Mouse (Mus musculus) heart, postnatal 14 days (tissue): ENCODE measurements at regions not wholly inside any gene's neighbourhood (a gene's known extent, or its start where the extent isn't known, plus 50 kb on each side); places are given as distances from the start of the nearest gene placed in this dataset.

Experiments used
- DNase-seq, 2 experiments: peaks; one replicate each; pipeline ENCODE4 v3.0.0; 2021 to 2022
- intact Hi-C: fragments of 180-260 bp; cut with DNase I; formaldehyde crosslinking; loops from one replicate; pipeline ENCODE4 v1.15.1; 2025

DNA sequence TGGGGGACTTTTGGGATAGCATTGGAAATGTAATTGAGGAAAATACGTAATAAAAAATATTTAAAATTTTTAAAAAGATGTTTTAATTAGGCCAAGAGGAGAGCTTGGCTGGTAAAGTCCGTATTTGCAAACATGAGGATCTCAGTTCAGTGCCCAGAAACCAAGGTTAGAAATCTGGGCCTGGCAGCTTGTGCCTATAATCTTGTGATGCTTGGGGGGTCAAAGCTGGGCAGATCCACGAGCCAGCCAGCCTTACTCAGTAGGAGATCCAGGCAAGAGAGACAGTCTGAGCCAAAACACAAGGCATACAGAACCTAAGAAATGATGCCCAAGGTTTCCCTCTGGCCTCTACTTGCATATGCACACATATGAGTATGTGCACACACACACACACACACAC is 54.1 kb upstream of the Cxadr start:
- DNase-seq: no peak
- intact Hi-C loops: no loop called here

DNA sequence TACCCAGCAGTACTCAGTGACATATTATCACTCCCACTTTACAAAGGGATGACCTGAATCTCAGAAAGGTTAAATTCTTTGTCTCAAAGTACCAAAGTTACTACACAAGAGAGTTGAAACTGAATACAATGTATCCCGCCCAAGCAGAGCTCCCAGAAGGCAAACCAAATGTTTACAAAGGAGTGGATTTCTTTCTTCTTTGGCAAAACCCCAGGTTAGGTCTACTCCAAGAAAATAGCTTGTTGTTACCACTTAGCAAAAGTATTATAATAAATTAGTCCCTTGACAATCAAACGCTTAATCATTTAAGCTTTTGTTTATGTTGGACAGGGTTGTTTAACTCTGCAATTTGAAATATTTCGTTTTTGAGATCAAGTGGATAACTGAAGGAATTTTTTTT is 58.6 kb upstream of the Cxadr start:
- no peak for DNase-seq
- intact Hi-C loops: no loop called here

DNA sequence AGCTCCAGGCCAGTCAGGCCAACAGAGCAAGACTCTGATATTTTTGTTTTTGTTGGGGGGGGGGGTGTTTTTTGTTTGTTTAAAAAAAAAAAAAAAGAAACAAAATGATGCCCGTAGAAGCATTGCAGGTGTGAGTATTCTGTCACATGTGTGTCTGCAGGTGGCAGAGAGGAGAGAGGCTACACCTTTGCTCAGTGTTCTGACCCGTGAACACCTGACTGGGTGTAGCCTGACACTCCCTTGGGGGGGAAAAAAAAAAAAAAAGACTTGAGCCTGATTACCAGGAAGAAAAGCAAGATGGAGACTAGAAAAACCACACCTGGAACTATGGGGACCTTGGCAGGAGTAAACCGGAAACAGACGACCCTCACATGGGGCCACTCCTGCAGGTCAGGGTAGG is 61.1 kb upstream of the Cxadr start:
- intact Hi-C loops: no loop called here
- no peak for DNase-seq

DNA sequence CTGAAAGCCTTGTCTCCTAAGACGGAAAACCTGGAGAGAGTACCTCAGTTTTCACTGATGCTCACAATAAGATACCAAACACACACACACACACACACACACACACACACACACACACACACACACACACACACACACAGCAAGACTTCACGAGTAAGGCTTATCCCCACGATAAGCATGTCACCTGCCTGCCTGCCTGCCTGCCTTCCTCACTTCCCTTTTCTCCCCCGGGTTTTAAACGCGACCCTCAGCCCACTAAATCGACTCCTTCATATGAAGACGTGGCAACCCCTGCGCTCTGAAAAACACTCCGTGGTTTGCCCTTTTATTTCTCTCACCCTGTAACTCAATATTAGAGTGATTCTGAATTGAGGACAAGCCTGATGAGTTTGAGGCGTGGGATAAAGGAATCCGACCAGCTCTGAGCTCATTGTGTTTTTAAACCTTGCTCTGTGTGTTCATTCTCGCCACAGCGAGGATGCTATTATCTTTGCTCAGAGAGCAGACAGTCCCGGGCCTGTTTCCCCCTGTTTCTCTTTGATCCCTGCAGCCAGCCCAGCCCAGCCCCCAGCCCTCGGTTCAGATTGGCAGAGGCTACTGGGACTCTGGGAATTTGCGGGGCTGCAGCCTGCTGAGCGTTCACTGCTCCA is 63.1 kb upstream of the Cxadr start:
- intact Hi-C loops: no loop called here
- DNase-seq: peak in 1 of 2 experiments; percentile 5

DNA sequence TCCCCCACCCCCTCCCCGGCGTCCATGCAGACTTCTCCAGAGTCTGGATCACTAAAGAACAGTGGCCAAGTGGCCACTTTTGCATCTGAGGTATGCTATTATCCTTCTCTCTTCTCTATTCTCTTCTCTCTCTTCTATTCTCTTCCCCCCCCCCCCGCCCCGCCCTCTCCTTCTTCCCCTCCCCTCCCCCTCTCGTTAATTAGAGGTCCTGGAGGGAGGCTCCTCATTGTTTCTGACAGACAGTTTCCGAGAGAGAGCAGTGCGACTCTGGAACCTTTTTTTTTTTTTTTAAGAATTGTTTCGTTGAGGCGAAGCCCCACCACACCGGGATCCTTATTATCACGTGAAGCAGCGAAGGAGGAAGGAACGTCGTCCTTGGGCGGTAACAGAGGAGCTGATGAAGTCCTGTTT is 63.6 kb upstream of the Cxadr start:
- intact Hi-C loops: no loop called here
- no peak for DNase-seq

DNA sequence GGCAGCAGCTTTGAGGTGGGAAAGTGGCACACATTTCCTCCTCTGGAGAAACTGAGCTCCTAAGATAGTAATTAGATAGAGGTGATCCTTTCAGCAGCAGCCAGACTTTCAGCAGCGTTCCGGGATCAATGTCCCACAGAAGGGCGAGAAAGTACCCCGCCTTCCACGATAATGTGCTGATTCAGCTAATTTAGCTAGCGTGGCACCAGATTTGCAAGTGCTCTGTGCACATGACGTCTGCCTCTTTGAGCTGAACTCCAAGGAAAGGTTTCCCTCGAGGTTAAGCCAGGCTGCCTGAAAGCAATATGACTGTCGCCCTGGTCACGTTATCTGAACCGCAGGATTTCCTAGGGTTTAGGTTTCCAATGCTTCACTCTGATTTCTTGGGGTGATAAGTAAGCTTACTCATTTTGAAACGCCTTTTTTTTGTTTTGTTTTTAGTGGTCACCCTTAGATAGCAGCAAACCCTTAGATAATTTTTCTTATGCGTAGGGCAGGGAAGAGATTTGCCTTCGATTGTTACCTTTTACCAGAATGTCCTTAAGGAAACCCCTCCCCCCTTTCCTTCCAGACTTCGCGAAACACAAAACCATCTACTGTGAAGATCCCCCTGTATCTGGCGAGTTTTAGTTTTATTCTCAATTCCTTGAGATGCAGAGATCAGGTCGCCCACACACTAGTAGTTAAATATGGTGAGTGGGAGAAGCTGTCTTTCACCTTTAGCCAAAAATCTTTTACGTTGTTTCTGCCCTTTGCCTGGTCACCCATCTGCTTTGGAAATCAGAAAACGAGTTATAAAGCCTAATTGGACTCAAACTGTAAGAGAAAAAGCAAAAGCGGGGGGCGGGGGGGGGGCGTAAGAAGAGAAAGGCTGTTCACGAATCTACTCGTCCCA is 64.3 kb upstream of the Cxadr start:
- DNase-seq: peak in 1 of 2 experiments; percentile 15
- intact Hi-C loops: no loop called here

DNA sequence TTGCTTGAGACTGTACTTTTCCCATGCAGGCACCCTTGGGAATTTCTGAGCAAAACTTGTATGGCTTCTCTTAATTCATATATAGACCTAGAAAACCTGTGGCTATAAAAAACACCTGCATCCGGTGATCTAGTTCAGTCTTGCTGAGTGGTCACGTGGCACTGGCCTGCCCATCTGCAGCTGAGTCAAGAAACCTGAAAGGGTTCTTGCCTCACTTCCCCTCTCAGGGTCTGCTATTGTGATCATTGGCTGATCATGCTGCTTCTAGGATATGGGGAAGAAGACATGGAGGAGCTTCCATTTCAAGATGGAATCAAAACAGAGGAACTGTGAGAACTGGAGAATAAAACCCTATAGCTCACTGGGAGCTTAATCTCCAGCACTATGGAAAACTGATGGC is 69.1 kb upstream of the Cxadr start:
- intact Hi-C loops: no loop called here
- no peak for DNase-seq

DNA sequence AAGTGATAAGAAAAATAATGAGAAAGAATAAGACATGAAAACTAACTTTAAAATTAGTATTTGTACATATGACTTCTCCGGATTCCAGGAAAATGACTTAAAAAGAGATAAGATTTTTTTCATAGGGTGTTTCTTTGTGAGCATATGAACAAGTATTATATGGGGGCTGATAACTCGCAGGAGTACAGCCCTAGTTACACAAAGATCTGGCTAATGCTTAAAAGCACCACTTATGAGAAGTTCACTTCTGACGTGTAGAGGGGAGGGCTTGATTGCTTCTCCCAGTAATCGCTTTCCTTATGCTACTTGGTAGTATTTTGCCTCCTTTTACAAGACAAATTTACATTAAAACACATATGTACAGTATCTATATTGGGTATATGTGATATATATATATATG is 72.3 kb upstream of the Cxadr start:
- DNase-seq: no peak
- intact Hi-C loops: no loop called here

DNA sequence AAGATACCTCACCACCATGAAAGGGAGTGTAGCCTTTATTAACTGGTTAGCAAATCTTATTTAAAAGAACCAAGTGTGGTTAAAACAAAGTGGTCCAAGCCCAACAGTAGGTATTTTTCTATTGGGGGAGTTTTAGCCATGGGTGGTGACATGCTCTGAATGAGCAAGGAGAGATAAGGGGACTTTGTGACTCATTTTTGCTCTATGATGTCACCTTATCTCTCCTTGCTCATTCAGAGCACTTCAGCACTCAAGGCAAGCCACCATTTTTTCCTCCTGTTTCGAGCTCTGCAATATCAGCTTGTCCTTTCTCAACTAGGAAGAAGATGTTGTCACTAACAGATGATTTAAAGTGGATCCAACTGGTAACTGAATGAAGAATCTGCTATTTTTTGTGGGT is 78.9 kb upstream of the Cxadr start:
- no peak for DNase-seq
- intact Hi-C loops: no loop called here

DNA sequence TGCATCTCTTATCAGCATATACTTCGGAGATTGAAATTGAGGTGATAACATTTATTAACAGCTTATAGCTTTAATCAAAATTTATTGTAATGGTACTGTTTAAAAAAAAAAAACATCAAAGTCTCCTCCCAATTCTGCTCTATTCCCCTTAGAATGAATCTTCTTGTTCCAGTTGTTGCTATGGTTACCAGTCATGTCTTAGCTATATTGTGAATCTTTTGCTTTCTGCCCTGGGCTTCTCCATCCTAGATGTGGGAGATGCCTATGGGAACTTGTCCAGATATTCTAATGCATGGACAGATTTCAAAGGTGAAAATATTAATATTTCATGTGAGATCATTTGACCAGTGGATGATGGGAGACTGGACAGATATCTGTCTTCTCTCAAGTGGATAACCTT is 79.5 kb upstream of the Cxadr start:
- intact Hi-C loops: no loop called here
- DNase-seq: no peak

DNA sequence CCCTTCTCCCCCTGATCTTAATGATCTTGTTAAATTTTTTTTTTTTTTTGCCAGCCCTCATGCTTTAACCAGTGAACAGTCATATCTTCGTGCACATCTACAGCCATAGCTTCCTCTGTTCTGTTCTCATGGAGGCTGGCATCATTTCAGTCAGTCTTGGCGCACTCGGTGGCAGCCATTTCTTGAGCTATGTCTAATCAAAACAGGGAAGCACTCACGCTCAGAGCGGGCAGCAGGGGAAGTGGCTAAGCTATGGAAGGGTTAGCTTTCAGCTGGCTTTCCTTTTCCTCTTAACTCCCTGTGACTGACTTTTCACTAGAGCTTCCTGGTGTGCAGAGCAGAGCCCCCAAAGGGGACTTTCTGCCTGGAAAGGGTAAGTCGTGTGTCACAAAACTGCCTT is 83.7 kb upstream of the Cxadr start:
- intact Hi-C loops: loop anchor here (5.0 kb wide), 1 partner anchor 100 kb away; no protein-coding TSS in a partner anchor
- peak in 1 of 2 experiments; percentile 19 for DNase-seq

DNA sequence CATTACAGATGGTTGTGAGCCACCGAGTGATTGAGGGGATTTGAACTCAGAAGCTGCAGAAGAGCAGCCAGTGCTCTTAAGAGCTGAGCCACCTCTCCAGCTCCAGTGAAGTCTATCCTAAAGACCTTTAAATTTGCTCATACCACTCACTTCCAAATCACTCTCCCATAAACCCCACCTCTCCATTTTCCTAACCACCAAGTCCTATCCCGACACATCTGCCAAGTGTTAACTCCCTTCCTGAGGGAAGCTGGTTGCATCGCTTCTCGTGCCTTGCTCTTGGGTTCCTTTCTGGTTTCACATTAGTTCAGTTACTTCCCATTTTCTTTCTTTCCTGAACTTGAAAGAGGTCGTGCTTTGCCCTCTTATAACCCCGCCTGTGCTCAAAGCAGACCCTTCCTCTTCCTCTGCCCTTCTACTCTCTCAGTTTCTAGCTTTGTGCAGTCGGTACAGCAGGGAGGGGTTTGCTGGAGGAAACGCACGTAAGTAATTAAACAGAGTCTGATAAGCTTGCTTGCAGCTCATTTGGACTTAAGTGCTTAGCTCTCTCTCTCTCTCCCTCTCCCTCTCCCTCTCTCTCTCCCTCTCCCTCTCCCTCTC is 84.4 kb upstream of the Cxadr start:
- intact Hi-C loops: loop anchor here (5.0 kb wide), 1 partner anchor 100 kb away; no protein-coding TSS in a partner anchor
- DNase-seq: no peak

DNA sequence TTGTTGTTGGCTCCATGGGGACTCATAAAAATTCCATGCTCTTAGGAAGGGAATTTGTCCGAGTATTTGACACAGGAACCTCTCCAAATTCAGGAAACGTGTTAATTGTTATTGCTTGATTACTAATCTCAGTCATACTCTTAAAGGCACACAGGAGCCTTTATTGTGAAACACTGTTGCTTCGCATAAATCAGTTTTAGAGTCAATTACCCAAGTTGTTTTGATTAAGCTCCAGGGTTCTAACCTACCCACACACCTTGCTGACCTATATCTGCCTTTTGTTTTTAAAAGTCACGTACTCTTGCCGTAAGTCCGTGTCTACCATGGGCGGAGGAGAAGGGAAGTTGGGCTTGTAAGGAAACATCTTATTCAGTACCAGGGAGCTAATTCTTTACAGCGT is 89.6 kb upstream of the Cxadr start:
- intact Hi-C loops: no loop called here
- no peak for DNase-seq

DNA sequence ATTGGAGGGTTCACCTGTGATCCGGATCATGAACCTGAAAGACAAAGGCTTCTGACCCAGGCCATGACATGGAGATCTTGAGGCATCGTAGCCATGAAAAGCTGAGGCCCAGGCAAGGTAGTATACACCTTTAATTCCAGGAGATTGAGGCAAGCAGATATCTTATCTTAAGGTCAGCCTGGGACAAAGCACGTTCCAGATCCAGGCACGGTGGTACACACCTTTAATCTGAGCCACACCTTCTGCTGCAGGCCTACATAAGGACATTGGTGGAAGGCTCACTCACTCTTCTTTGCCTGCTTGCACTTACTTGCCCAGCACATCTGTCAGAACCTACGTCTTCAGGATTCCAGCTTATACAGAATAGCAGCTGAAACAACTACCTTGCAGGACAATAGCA is 93.0 kb upstream of the Cxadr start:
- intact Hi-C loops: no loop called here
- DNase-seq: no peak

DNA sequence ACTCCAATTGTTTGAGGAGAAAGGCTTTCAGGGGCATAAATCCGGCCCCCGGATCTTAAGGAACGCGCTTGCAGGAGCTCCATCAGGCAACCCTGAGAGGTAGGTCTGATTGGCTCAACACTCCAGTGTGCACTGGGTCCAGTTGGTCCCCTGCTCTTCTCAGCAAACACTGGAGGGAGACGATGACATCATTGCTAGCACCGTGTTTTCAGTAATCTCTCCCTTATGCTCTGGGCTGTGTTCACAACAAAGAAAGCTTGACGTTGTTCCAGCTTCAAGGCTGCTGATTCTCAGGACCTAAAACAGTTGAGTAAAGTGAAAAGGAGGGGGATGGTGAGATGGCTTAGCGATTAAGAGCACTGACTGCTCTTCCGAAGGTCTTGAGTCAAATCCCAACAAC is 97.0 kb upstream of the Cxadr start:
- DNase-seq: no peak
- intact Hi-C loops: no loop called here

DNA sequence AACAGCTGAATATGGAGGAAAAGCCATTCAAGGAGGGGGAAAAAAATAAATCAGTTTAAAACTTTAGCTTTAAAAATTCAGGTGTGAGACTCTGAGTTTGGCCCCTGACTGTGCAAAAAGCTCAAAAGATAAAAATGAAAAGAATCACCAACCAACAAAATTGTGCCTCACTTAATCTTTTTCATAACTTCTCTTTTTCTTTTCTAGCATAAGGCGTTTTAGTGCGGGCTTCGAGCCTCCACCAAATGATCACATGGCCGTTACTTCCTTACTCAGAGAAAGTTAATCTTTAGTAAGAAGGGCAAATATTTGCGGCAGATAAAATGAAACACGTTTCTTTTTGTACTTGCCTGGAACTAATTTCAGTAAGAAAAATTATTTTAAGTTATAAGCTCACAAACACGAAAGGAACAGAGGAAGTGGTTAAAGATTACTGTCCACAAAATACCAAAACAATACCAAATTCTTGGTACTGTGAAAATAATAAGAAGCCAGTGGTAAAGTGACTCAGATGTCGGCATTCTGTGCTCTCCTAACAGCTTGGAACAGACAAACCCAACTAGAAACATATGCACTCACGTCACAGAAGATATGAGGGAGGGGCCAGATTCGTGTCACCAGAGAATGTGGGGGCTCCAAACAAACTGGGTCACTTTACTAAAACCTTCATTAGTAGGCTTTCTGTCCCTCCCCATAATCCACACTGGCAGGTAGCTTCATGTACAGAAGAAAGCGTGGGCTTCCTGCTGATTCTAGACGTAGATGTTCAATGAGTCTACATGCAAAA is 101.1 kb upstream of the Cxadr start:
- DNase-seq: no peak
- intact Hi-C loops: no loop called here

DNA sequence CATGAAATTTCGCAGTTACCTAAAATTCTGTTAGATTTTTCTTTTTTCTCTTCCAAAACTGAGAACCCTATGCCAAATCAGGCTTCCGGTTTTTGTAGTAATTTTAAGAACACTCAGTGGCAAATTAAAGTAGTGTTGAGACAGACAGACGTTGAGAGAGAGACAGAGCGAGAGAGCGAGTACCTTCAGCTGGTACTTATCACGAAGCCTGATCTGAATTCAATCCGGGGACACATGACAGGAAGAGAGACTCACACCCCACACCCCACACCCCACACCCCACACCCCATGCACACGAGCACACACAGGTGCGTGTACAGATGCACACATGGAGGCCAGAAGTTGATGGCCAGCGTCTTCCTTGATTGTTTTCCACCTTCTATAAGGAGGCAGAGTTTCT is 102.0 kb upstream of the Cxadr start:
- intact Hi-C loops: loop anchor here (5.0 kb wide), 2 partner anchors 253 to 438 kb away; no protein-coding TSS in a partner anchor
- no peak for DNase-seq

DNA sequence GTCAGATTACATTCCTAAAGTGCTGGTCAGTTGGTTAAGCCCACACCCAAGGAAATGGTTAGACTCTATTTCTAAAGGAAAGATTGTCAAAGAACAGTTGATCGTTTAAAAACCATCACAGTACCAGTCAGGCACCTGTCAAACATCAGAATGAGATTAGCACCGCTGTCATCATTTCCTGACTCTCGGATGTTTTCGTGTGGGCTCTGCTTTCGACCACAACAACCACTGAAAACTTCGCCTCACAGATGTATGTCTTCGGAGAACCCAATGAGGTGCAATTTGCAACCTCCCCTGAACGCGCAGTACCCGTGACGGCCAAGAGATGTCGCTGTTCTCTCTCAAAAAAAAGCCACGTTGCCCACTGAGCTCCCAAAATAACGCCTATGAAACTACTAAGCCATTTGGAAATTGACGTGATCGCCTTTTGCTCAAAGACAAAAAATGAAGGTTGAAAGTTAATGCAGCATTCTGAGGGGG is 102.6 kb upstream of the Cxadr start:
- peak; percentile 75 to 84 for DNase-seq
- intact Hi-C loops: loop anchor here (5.0 kb wide), 2 partner anchors 254 to 439 kb away; no protein-coding TSS in a partner anchor

DNA sequence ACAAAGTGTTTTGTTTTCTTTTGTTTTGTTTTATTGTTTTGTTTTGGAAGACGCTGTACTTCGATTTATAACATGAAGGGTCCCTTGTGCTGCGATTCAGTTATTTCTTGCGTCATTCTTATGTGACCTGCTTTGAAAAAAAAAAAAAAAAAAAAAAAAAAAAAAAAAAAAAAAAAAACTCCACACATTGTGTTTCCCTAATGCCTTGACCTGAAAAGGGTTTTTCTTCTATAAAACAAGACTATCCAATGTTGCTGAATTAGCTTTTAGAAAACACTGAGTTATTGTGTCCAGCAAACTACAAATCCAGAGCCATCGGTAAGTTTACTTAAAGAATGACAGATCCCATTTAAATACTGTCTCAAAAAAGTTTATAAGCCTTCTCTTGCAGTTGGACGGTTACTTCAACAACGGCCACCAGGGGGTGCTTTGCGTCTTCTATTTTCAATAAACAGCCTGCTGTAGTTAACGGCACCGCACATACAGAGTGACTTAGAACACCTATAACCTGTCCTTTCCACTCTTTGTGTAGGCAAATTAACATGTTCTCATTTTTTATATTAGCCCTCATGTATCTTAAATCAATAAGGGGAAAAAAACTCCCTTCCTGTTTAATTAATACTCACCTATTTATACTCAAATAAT is 103.9 kb upstream of the Cxadr start:
- intact Hi-C loops: loop anchor here (1.0 to 5.0 kb wide), 4 partner anchors 120 to 440 kb away; no protein-coding TSS in a partner anchor
- DNase-seq: peak; percentile 80 to 87
